Mouse (Mus musculus): Measurements from ENCODE around the gene Tpk1. TPM values are rescaled to one million over a fixed set of nuclear protein-coding genes. Genes with fewer than 3 reads are reported as not detected.

The Tpk1 gene
- polyA plus RNA-seq, 1 experiment from 2014 or later: 8.0 TPM

DNA sequence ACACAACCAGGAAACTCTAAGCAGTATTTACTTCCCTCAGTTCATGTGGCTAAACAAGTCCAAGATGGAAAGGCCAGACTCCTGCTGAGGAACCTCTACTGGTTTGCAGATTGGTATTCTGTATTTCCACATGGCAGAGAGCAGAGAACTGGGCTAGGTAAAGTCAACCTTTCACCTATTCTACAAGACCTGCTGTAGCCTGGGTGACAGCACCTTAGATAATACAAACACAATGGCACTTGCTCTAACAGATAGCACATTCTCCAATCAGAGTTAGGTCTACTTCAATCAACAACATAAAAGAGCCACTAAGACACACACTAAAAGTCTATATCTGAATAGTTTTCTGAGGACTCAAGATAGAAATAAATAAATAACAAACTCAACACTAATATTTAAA, 190.2 kb downstream of the Tpk1 start:
- Histone ChIP-seq H3K9ac (replicated peaks; ENCODE audit: low read length) (no peak overlapping the region), H3K4me1 (ENCODE audit: control insufficient read depth, insufficient read depth, low read length) (no peaks in the 10 kb centered on the region), H3K27me3 (ENCODE audit: control insufficient read depth, insufficient read depth, low read length) (no peaks in the 10 kb centered on the region), H3K27ac (replicated peaks; ENCODE audit: low read depth, low read length) (no peak overlapping the region), H3K9me3 (replicated peaks; ENCODE audit: control insufficient read depth, low read length) (no peaks in the 10 kb centered on the region), H3K4me2 (ENCODE audit: low read depth, low read length) (no peak overlapping the region), H3K36me3 (replicated peaks; ENCODE audit: control insufficient read depth, insufficient read depth, low read depth, low read length) (no peaks in the 10 kb centered on the region), H3K4me3 (ENCODE audit: low read depth, low read length) (no peak overlapping the region)
- DNase-seq (ENCODE audit: low spot score) (no peak), ATAC-seq (replicated peaks; ENCODE audit: insufficient number of reproducible peaks, low FRiP score, low TSS enrichment, low read depth) (no peak)

DNA sequence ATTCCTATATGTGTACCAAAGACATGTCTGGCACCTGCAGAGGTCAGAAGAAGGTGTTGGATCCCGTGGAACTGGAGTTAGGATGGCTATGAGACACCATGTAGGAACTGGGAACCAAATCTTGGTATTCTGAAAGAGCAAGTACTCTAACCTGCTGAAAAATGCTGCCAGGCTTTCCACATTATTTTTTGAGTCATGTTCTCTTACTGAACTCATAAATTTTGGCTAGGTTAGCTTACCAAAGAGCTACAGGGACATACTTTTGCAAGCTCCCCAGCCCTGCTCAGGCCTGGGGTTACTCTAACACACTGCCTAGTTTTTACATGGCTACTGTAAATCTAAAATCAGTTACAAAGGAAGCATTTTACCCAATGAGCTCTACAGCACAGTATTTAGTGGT, 194.5 kb downstream of the Tpk1 start:
- H3K36me3 ChIP-seq (replicated peaks; ENCODE audit: control insufficient read depth, insufficient read depth, low read depth, low read length): no peaks in the 10 kb centered on the region
- 83% methylated on average over 1 of the region's 1 CpGs for WGBS
- DNase-seq (ENCODE audit: low spot score) (no peak), ATAC-seq (replicated peaks; ENCODE audit: insufficient number of reproducible peaks, low FRiP score, low TSS enrichment, low read depth) (no peak)
- H3K9me3 ChIP-seq (replicated peaks; ENCODE audit: control insufficient read depth, low read length): no peaks in the 10 kb centered on the region
- H3K9ac ChIP-seq (replicated peaks; ENCODE audit: low read length): no peak overlapping the region
- H3K27ac ChIP-seq (replicated peaks; ENCODE audit: low read depth, low read length): no peak overlapping the region
- no peak overlapping the region for H3K4me3 ChIP-seq (ENCODE audit: low read depth, low read length)
- no peaks in the 10 kb centered on the region for H3K4me1 ChIP-seq (ENCODE audit: control insufficient read depth, insufficient read depth, low read length)
- H3K27me3 ChIP-seq (ENCODE audit: control insufficient read depth, insufficient read depth, low read length): no peaks in the 10 kb centered on the region
- H3K4me2 ChIP-seq (ENCODE audit: low read depth, low read length): no peak overlapping the region

GRCm38 (mm10) chr6:43468821-43469594, 197.1 kb downstream of the Tpk1 start:
- Histone ChIP-seq H3K36me3 (replicated peaks; ENCODE audit: control insufficient read depth, insufficient read depth, low read depth, low read length) (no peaks in the 10 kb centered on the region), H3K27ac (replicated peaks; ENCODE audit: low read depth, low read length) (no peak overlapping the region), H3K27me3 (ENCODE audit: control insufficient read depth, insufficient read depth, low read length) (no peaks in the 10 kb centered on the region), H3K4me2 (ENCODE audit: low read depth, low read length) (no peak overlapping the region), H3K9ac (replicated peaks; ENCODE audit: low read length) (no peak overlapping the region), H3K4me3 (ENCODE audit: low read depth, low read length) (no peak overlapping the region), H3K9me3 (replicated peaks; ENCODE audit: control insufficient read depth, low read length) (no peaks in the 10 kb centered on the region), H3K4me1 (ENCODE audit: control insufficient read depth, insufficient read depth, low read length) (no peaks in the 10 kb centered on the region)
- 77% methylated on average over 10 of the region's 10 CpGs for WGBS
- ATAC-seq (replicated peaks; ENCODE audit: insufficient number of reproducible peaks, low FRiP score, low TSS enrichment, low read depth): no peak
- DNase-seq (ENCODE audit: low spot score): no peak

- H3K4me1 ChIP-seq (ENCODE audit: control insufficient read depth, insufficient read depth, low read length): no peaks in the 10 kb centered on the region
- DNase-seq (ENCODE audit: low spot score) (no peak), ATAC-seq (replicated peaks; ENCODE audit: insufficient number of reproducible peaks, low FRiP score, low TSS enrichment, low read depth) (no peak)
- 78% methylated on average over 2 of the region's 2 CpGs for WGBS
- no peak overlapping the region for H3K4me2 ChIP-seq (ENCODE audit: low read depth, low read length)
- no peak overlapping the region for H3K4me3 ChIP-seq (ENCODE audit: low read depth, low read length)
- no peaks in the 10 kb centered on the region for H3K27me3 ChIP-seq (ENCODE audit: control insufficient read depth, insufficient read depth, low read length)
- no peak overlapping the region for H3K27ac ChIP-seq (replicated peaks; ENCODE audit: low read depth, low read length)
- H3K9me3 ChIP-seq (replicated peaks; ENCODE audit: control insufficient read depth, low read length): no peaks in the 10 kb centered on the region
- no peak overlapping the region for H3K9ac ChIP-seq (replicated peaks; ENCODE audit: low read length)
- H3K36me3 ChIP-seq (replicated peaks; ENCODE audit: control insufficient read depth, insufficient read depth, low read depth, low read length): no peaks in the 10 kb centered on the region
Observed at GRCm38 (mm10) chr6:43462849-43463369, 203.2 kb downstream of the Tpk1 start.

DNA sequence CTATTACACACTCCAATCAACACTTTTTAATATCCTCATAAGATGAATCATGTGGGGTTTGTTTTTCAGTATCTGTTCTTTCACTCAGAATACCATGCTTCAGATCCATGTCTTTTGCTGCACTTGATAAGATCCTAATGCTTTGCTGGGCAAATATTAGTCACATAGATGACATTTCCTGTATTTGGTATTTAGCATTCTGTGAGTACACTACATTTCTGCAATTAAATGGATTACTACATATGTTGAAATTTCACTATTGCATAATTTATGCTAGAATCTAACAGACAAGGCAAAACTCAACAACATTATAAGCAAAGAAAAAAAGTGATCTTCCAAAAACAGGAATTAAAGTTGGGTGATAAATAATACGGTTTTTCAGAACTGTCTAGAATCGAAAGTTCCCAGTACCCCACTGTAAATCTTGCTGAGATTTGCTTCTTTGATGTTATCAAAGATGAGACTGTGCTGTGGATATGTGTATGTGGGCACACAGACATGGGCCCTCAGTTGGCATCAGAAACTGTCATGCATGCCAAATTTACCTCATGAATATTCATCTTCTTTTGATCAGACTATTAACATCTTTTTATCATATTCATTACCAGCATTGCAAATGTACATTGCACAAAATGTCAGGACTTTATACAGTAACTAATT, 203.8 kb downstream of the Tpk1 start:
- Histone ChIP-seq H3K36me3 (replicated peaks; ENCODE audit: control insufficient read depth, insufficient read depth, low read depth, low read length) (no peaks in the 10 kb centered on the region), H3K4me1 (ENCODE audit: control insufficient read depth, insufficient read depth, low read length) (no peaks in the 10 kb centered on the region), H3K4me3 (ENCODE audit: low read depth, low read length) (no peak overlapping the region), H3K9ac (replicated peaks; ENCODE audit: low read length) (no peak overlapping the region), H3K4me2 (ENCODE audit: low read depth, low read length) (no peak overlapping the region), H3K27me3 (ENCODE audit: control insufficient read depth, insufficient read depth, low read length) (no peaks in the 10 kb centered on the region), H3K27ac (replicated peaks; ENCODE audit: low read depth, low read length) (no peak overlapping the region), H3K9me3 (replicated peaks; ENCODE audit: control insufficient read depth, low read length) (no peaks in the 10 kb centered on the region)
- DNase-seq (ENCODE audit: low spot score) (no peak), ATAC-seq (replicated peaks; ENCODE audit: insufficient number of reproducible peaks, low FRiP score, low TSS enrichment, low read depth) (no peak)
- 91% methylated on average over 2 of the region's 2 CpGs for WGBS

DNA sequence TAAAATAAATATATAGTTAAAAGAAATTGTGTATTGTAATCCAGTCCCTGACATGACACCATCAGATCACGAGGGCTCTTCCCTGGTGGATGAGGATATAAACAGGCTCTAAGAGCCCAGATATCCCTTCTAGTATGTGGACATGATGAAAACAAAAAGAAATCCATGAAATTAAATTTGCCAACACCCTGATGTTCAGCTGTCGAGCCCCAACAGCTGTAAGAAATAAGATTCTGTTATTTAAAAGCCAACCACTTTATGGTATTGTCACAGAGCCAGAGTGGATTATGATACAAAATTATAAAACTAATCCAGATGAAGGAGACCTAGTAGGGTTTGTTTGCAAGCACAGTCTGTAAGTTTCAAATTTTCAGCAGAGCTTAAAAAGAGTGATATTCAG, 207.0 kb downstream of the Tpk1 start:
- H3K9ac ChIP-seq (replicated peaks; ENCODE audit: low read length): no peak overlapping the region
- H3K9me3 ChIP-seq (replicated peaks; ENCODE audit: control insufficient read depth, low read length): no peaks in the 10 kb centered on the region
- DNase-seq (ENCODE audit: low spot score) (no peak), ATAC-seq (replicated peaks; ENCODE audit: insufficient number of reproducible peaks, low FRiP score, low TSS enrichment, low read depth) (no peak)
- WGBS: 72% methylated on average over 2 of the region's 2 CpGs
- no peak overlapping the region for H3K4me2 ChIP-seq (ENCODE audit: low read depth, low read length)
- H3K36me3 ChIP-seq (replicated peaks; ENCODE audit: control insufficient read depth, insufficient read depth, low read depth, low read length): no peaks in the 10 kb centered on the region
- H3K4me1 ChIP-seq (ENCODE audit: control insufficient read depth, insufficient read depth, low read length): no peaks in the 10 kb centered on the region
- H3K27me3 ChIP-seq (ENCODE audit: control insufficient read depth, insufficient read depth, low read length): no peaks in the 10 kb centered on the region
- no peak overlapping the region for H3K4me3 ChIP-seq (ENCODE audit: low read depth, low read length)
- no peak overlapping the region for H3K27ac ChIP-seq (replicated peaks; ENCODE audit: low read depth, low read length)

DNA sequence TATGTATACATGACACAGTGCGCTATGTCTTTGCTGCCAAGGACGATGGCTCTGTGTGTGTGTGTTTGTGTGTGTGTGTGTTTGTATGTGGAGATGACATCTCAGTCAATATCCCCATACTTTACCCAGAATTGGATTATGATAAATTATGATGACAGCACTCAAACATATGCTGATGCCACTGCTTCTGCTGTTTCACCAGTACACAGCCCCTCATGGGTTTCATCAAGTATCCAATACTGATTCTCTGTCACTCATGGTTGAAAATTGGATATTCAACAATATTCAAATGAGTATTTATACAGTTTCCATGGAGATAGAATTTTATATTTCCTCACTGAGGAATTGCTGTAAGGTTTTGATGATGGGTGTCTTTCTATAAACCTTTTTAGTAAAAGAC, 208.1 kb downstream of the Tpk1 start:
- Histone ChIP-seq H3K4me1 (ENCODE audit: control insufficient read depth, insufficient read depth, low read length) (no peaks in the 10 kb centered on the region), H3K27me3 (ENCODE audit: control insufficient read depth, insufficient read depth, low read length) (no peaks in the 10 kb centered on the region), H3K27ac (replicated peaks; ENCODE audit: low read depth, low read length) (no peak overlapping the region), H3K4me3 (ENCODE audit: low read depth, low read length) (no peak overlapping the region), H3K9ac (replicated peaks; ENCODE audit: low read length) (no peak overlapping the region), H3K9me3 (replicated peaks; ENCODE audit: control insufficient read depth, low read length) (no peaks in the 10 kb centered on the region), H3K36me3 (replicated peaks; ENCODE audit: control insufficient read depth, insufficient read depth, low read depth, low read length) (no peaks in the 10 kb centered on the region), H3K4me2 (ENCODE audit: low read depth, low read length) (no peak overlapping the region)
- ATAC-seq (replicated peaks; ENCODE audit: insufficient number of reproducible peaks, low FRiP score, low TSS enrichment, low read depth): no peak
- DNase-seq (ENCODE audit: low spot score): no peak
- WGBS: 91% methylated on average over 2 of the region's 2 CpGs

- H3K9ac ChIP-seq (replicated peaks; ENCODE audit: low read length): no peak overlapping the region
Observed at GRCm38 (mm10) chr6:43449498-43449897, 216.6 kb downstream of the Tpk1 start.

More at GRCm38 (mm10) chr6:43449498-43449897, 216.6 kb downstream of the Tpk1 start:
- no peaks in the 10 kb centered on the region for H3K27me3 ChIP-seq (ENCODE audit: control insufficient read depth, insufficient read depth, low read length)
- H3K9me3 ChIP-seq (replicated peaks; ENCODE audit: control insufficient read depth, low read length): no peaks in the 10 kb centered on the region
- H3K4me1 ChIP-seq (ENCODE audit: control insufficient read depth, insufficient read depth, low read length): no peaks in the 10 kb centered on the region
- WGBS: 67% methylated on average over 2 of the region's 2 CpGs
- no peak for DNase-seq (ENCODE audit: low spot score)
- H3K27ac ChIP-seq (replicated peaks; ENCODE audit: low read depth, low read length): no peak overlapping the region
- no peaks in the 10 kb centered on the region for H3K36me3 ChIP-seq (replicated peaks; ENCODE audit: control insufficient read depth, insufficient read depth, low read depth, low read length)
- H3K4me2 ChIP-seq (ENCODE audit: low read depth, low read length): no peak overlapping the region
- H3K4me3 ChIP-seq (ENCODE audit: low read depth, low read length): no peak overlapping the region
- no peak for ATAC-seq (replicated peaks; ENCODE audit: insufficient number of reproducible peaks, low FRiP score, low TSS enrichment, low read depth)

All from embryonic facial prominence, embryonic 11.5 days (tissue).